Mouse (Mus musculus) ES-Bruce4 (cell line): ENCODE data around the gene Fgf16.

Experiments
- CTCF ChIP-seq: IDR thresholded peaks from one replicate; pipeline ENCODE4 v1.8.1; 2011; ENCODE audit warnings: low read depth, low read length
- POLR2A ChIP-seq: IDR thresholded peaks from one replicate; pipeline ENCODE4 v1.8.1; 2011; ENCODE audit warnings: low read length; ENCODE audit not compliant: insufficient read depth

DNA sequence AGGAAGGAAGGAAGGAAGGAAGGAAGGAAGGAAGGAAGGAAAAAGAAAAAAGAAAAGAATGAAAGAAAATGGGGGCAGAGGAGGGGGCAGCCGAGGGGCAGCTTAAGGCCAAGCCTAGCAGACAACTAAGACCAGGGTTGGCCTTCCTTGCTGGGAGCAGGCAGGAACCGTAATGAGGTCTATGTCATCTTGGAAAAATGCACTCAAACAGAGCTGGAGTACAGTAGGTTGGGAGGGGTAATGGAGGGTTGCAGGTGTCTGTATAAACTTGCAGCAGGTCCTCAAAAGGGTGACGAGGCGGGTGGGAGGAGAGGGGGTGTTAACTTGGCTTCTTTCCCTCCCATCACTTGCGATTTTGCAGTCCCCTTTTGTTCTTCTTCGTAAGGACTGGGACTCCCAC, 1.9 kb downstream of the Fgf16 start:
- TF ChIP-seq CTCF (no peak), POLR2A (no peak)
